Mouse (Mus musculus) limb, embryonic 12.5 days (tissue): Measurements from ENCODE around the gene Nphp4. TPM values are rescaled to one million over a fixed set of nuclear protein-coding genes. Genes with fewer than 3 reads are reported as not detected.

Experiments
- ATAC-seq: fragments of 200-750 bp; cut with Nextera tagmentation; 2 replicates; pipeline ENCODE4 v1.8.0; 2017; ENCODE audit warnings: low read depth, moderate TSS enrichment; ENCODE audit not compliant: insufficient number of reproducible peaks, insufficient read depth, low FRiP score, low TSS enrichment
- H3K27ac ChIP-seq: fragments of 300-500 bp; sonication (generic); 2 replicates; pipeline ENCODE4 v1.5.1; 2016; ENCODE audit warnings: mild to moderate bottlenecking, moderate library complexity
- H3K27me3 ChIP-seq: fragments of 300-500 bp; sonication (generic); 2 replicates; pipeline ENCODE4 v1.6.1; 2016; ENCODE audit warnings: mild to moderate bottlenecking, moderate library complexity
- H3K36me3 ChIP-seq: fragments of 300-500 bp; sonication (generic); 2 replicates; pipeline ENCODE4 v1.6.1; 2016; ENCODE audit warnings: mild to moderate bottlenecking, moderate library complexity
- H3K4me1 ChIP-seq: fragments of 300-500 bp; sonication (generic); replicated peaks from 2 replicates; pipeline ENCODE4 v1.6.1; 2016
- H3K4me2 ChIP-seq: fragments of 300-500 bp; sonication (generic); 2 replicates; pipeline ENCODE4 v1.6.1; 2016; ENCODE audit warnings: mild to moderate bottlenecking, moderate library complexity
- H3K4me3 ChIP-seq: fragments of 300-500 bp; sonication (generic); replicated peaks from 2 replicates; pipeline ENCODE4 v1.5.1; 2016; ENCODE audit warnings: mild to moderate bottlenecking
- H3K9ac ChIP-seq: fragments of 300-500 bp; sonication (generic); replicated peaks from 2 replicates; pipeline ENCODE4 v1.6.1; 2016; ENCODE audit warnings: mild to moderate bottlenecking, moderate library complexity
- H3K9me3 ChIP-seq: fragments of 300-500 bp; sonication (generic); 2 replicates; pipeline ENCODE4 v1.6.1; 2016; ENCODE audit warnings: mild to moderate bottlenecking, moderate library complexity
- WGBS: fragments of 180-500 bp; shearing (Covaris S2); methylation state at CpG from one replicate; pipeline ENCODE4 v1.1.7; 2016; 5-methylcytosine and 5-hydroxymethylcytosine counted together
- polyA plus RNA-seq: library from polyadenylated mRNA; unstranded; fragments of >200 nt; fragmentation: Nextera tagmentation; extraction: Ambion mirVana; gene quantifications from 2 replicates; pipeline ENCODE4 v1.2.1, GENCODE M21; 2016

The Nphp4 gene
- polyA plus RNA-seq, 1 experiment from 2014 or later, result 3.6 TPM

GRCm38 (mm10) chr4:152520083-152520482 is 43.6 kb downstream of the Nphp4 start:
- ATAC-seq, result no peak
- H3K4me3 ChIP-seq, result no peak overlapping the region
- H3K4me2 ChIP-seq, result no peak overlapping the region
- H3K9me3 ChIP-seq, result 0 out of 2 replicates have a peak, but pooled peaks cover 3% of the 10 kb centered on the region
- no peak overlapping the region for H3K9ac ChIP-seq
- peaks cover 17% of the 10 kb centered on the region for H3K4me1 ChIP-seq
- H3K36me3 ChIP-seq, result no peaks in the 10 kb centered on the region
- H3K27ac ChIP-seq, result no peak overlapping the region
- 33% methylated on average over 6 of the region's 6 CpGs for WGBS
- 0 out of 2 replicates have a peak, but pooled peaks cover 3% of the 10 kb centered on the region for H3K27me3 ChIP-seq

GRCm38 (mm10) chr4:152532872-152533271 is 56.4 kb downstream of the Nphp4 start:
- no peak overlapping the region for H3K4me2 ChIP-seq
- H3K27ac ChIP-seq, result no peak overlapping the region
- H3K4me1 ChIP-seq, result peaks cover 15% of the 10 kb centered on the region; the same call in 1 of the 2 replicates
- no peak for ATAC-seq
- H3K36me3 ChIP-seq, result no peaks in the 10 kb centered on the region
- WGBS, result 26% methylated on average over 9 of the region's 9 CpGs
- H3K9me3 ChIP-seq, result no peaks in the 10 kb centered on the region
- H3K27me3 ChIP-seq, result 0 out of 2 replicates have a peak, but pooled peaks cover 16% of the 10 kb centered on the region
- no peak overlapping the region for H3K4me3 ChIP-seq
- H3K9ac ChIP-seq, result no peak overlapping the region

- Histone ChIP-seq H3K9me3 (peaks cover 6% of the 10 kb centered on the region; the same call in 1 of the 2 replicates), H3K27me3 (no peaks in the 10 kb centered on the region), H3K4me3 (no peak overlapping the region), H3K27ac (no peak overlapping the region), H3K36me3 (peaks cover 9% of the 10 kb centered on the region; the same call in 1 of the 2 replicates), H3K4me1 (peaks cover 6% of the 10 kb centered on the region; the same call in 1 of the 2 replicates), H3K4me2 (no peak overlapping the region), H3K9ac (no peak overlapping the region)
- no peak for ATAC-seq
- 90% methylated on average over 12 of the region's 12 CpGs for WGBS
Measured at GRCm38 (mm10) chr4:152539756-152540155, 63.2 kb downstream of the Nphp4 start.

- ATAC-seq, result no peak
- H3K36me3 ChIP-seq, result peaks cover 9% of the 10 kb centered on the region
- H3K27me3 ChIP-seq, result no peaks in the 10 kb centered on the region
- peaks cover 6% of the 10 kb centered on the region; the same call in 1 of the 2 replicates for H3K9me3 ChIP-seq
- WGBS, result 19% methylated on average over 9 of the region's 9 CpGs
- no peak overlapping the region for H3K27ac ChIP-seq
- H3K4me1 ChIP-seq, result peaks cover 6% of the 10 kb centered on the region; the same call in 1 of the 2 replicates
- no peak overlapping the region for H3K4me3 ChIP-seq
- no peak overlapping the region for H3K9ac ChIP-seq
- no peak overlapping the region for H3K4me2 ChIP-seq
Measured at GRCm38 (mm10) chr4:152541172-152541571, 64.7 kb downstream of the Nphp4 start.

- peaks cover 6% of the 10 kb centered on the region; the same call in 1 of the 2 replicates for H3K9me3 ChIP-seq
- no peak overlapping the region for H3K4me2 ChIP-seq
- H3K27ac ChIP-seq, result no peak overlapping the region
- 96% methylated on average over 11 of the region's 11 CpGs for WGBS
- H3K9ac ChIP-seq, result no peak overlapping the region
- H3K4me3 ChIP-seq, result no peak overlapping the region
- peaks cover 9% of the 10 kb centered on the region for H3K36me3 ChIP-seq
- no peaks in the 10 kb centered on the region for H3K27me3 ChIP-seq
- no peak for ATAC-seq
- H3K4me1 ChIP-seq, result peaks cover 7% of the 10 kb centered on the region
Measured at GRCm38 (mm10) chr4:152542447-152542846, 65.9 kb downstream of the Nphp4 start.

- no peak overlapping the region for H3K9ac ChIP-seq
Measured at GRCm38 (mm10) chr4:152546481-152546880, 70.0 kb downstream of the Nphp4 start.

GRCm38 (mm10) chr4:152547886-152548663 is 71.6 kb downstream of the Nphp4 start:
- ATAC-seq, result no peak
- WGBS, result 55% methylated on average over 37 of the region's 37 CpGs
- H3K9ac ChIP-seq, result no peak overlapping the region
- no peak overlapping the region for H3K4me3 ChIP-seq
- H3K4me2 ChIP-seq, result peak overlapping the region; percentile 34
- no peaks in the 10 kb centered on the region; the same call in 1 of the 2 replicates for H3K36me3 ChIP-seq
- H3K27ac ChIP-seq, result no peak overlapping the region
- peaks cover 8% of the 10 kb centered on the region; the same call in 1 of the 2 replicates for H3K4me1 ChIP-seq
- no peaks in the 10 kb centered on the region; the same call in 1 of the 2 replicates for H3K27me3 ChIP-seq
- no peaks in the 10 kb centered on the region for H3K9me3 ChIP-seq

More at GRCm38 (mm10) chr4:152546481-152546880, 70.0 kb downstream of the Nphp4 start:
- Histone ChIP-seq H3K27ac (no peak overlapping the region), H3K27me3 (no peaks in the 10 kb centered on the region; the same call in 1 of the 2 replicates), H3K9me3 (peaks cover 6% of the 10 kb centered on the region; the same call in 1 of the 2 replicates), H3K4me1 (peaks cover 8% of the 10 kb centered on the region; the same call in 1 of the 2 replicates), H3K4me2 (no peak overlapping the region), H3K36me3 (peaks cover 9% of the 10 kb centered on the region), H3K4me3 (no peak overlapping the region)
- WGBS, result 63% methylated on average over 8 of the region's 8 CpGs
- ATAC-seq, result no peak

GRCm38 (mm10) chr4:152549507-152550202 is 73.1 kb downstream of the Nphp4 start:
- Histone ChIP-seq H3K4me3 (no peak overlapping the region), H3K4me2 (no peak overlapping the region), H3K36me3 (no peaks in the 10 kb centered on the region; the same call in 1 of the 2 replicates), H3K27me3 (no peaks in the 10 kb centered on the region; the same call in 1 of the 2 replicates), H3K9me3 (no peaks in the 10 kb centered on the region), H3K27ac (no peak overlapping the region), H3K4me1 (peaks cover 8% of the 10 kb centered on the region; the same call in 1 of the 2 replicates), H3K9ac (no peak overlapping the region)
- 91% methylated on average over 18 of the region's 18 CpGs for WGBS
- no peak for ATAC-seq

- H3K27ac ChIP-seq, result no peak overlapping the region
- no peaks in the 10 kb centered on the region for H3K9me3 ChIP-seq
- H3K4me1 ChIP-seq, result peaks cover 8% of the 10 kb centered on the region; the same call in 1 of the 2 replicates
- H3K27me3 ChIP-seq, result no peaks in the 10 kb centered on the region; the same call in 1 of the 2 replicates
- no peak overlapping the region for H3K4me3 ChIP-seq
- ATAC-seq, result no peak
- H3K36me3 ChIP-seq, result no peaks in the 10 kb centered on the region; the same call in 1 of the 2 replicates
- H3K9ac ChIP-seq, result no peak overlapping the region
- WGBS, result 86% methylated on average over 6 of the region's 6 CpGs
- H3K4me2 ChIP-seq, result no peak overlapping the region
Measured at GRCm38 (mm10) chr4:152550203-152550549, 73.7 kb downstream of the Nphp4 start.

GRCm38 (mm10) chr4:152553582-152554285 is 77.2 kb downstream of the Nphp4 start:
- Histone ChIP-seq H3K9ac (no peak overlapping the region), H3K4me3 (no peak overlapping the region), H3K27ac (no peak overlapping the region), H3K4me2 (no peak overlapping the region), H3K36me3 (no peaks in the 10 kb centered on the region), H3K9me3 (no peaks in the 10 kb centered on the region), H3K27me3 (no peaks in the 10 kb centered on the region; the same call in 1 of the 2 replicates), H3K4me1 (peaks cover 10% of the 10 kb centered on the region)
- 96% methylated on average over 8 of the region's 8 CpGs for WGBS
- no peak for ATAC-seq
